Mouse (Mus musculus): ENCODE measurements around the gene Olfr270. TPM values are rescaled to one million over a fixed set of nuclear protein-coding genes. Genes with fewer than 3 reads are reported as not detected.
A peak's percentile ranks its signal among the peaks of the same experiment; 100 is the strongest.

The Olfr270 gene
- polyA plus RNA-seq, 1 experiment from 2014 or later = not detected

DNA sequence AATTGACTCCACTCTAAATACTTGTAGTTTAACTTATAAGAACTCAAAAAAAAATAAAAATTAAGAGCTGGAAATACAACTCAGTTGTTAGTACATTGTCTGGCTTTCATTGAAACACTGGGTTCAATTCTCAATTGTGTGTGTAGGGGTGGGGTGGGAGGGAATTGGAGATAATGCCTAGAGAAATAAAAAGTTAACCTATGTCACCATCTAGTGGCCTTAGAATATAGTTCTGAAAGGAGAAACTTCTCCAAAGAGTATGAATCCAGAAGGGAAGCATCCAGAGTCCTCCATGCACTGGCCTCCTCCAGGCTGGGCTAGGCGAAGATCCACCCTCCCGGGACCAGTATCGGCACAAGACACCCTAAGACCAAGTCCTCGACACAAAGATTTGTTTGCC, 44.8 kb downstream of the Olfr270 start:
- Histone ChIP-seq H3K27me3 (no peaks in the 10 kb centered on the region), H3K4me1 (replicated peaks) (peaks cover 8% of the 10 kb centered on the region), H3K36me3 (peaks cover 3% of the 10 kb centered on the region; the same call in 1 of the 2 replicates), H3K27ac (no peak overlapping the region), H3K9ac (replicated peaks) (no peak overlapping the region), H3K4me3 (replicated peaks) (no peak overlapping the region), H3K9me3 (no peaks in the 10 kb centered on the region), H3K4me2 (replicated peaks) (no peak overlapping the region)
- WGBS = 72% methylated on average over 4 of the region's 4 CpGs
- ATAC-seq = no peak

DNA sequence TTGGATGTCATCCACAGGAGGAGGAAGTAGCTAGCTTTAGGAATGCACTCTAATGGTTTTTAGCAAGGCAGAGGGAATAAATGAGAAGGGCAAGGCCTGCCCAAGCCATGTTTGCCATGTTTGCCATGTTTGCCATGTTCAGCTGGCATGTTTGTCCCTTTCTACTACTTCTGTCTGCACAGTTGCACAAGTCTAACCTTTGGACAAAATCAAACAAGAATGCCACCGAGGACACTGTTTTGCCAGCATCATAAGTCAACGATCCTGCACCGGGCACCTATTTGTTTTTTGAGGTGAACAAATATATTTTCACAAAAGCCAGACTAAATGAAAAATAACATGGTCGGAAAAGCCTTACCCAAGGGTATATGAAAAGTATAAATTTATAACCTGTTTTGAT, 45.5 kb downstream of the Olfr270 start:
- WGBS = 96% methylated on average over 4 of the region's 4 CpGs
- H3K27ac ChIP-seq = no peak overlapping the region
- peaks cover 8% of the 10 kb centered on the region for H3K4me1 ChIP-seq (replicated peaks)
- no peaks in the 10 kb centered on the region for H3K9me3 ChIP-seq
- H3K9ac ChIP-seq (replicated peaks) = no peak overlapping the region
- H3K36me3 ChIP-seq = peaks cover 9% of the 10 kb centered on the region
- H3K4me2 ChIP-seq (replicated peaks) = no peak overlapping the region
- no peak for ATAC-seq
- no peaks in the 10 kb centered on the region for H3K27me3 ChIP-seq
- no peak overlapping the region for H3K4me3 ChIP-seq (replicated peaks)

DNA sequence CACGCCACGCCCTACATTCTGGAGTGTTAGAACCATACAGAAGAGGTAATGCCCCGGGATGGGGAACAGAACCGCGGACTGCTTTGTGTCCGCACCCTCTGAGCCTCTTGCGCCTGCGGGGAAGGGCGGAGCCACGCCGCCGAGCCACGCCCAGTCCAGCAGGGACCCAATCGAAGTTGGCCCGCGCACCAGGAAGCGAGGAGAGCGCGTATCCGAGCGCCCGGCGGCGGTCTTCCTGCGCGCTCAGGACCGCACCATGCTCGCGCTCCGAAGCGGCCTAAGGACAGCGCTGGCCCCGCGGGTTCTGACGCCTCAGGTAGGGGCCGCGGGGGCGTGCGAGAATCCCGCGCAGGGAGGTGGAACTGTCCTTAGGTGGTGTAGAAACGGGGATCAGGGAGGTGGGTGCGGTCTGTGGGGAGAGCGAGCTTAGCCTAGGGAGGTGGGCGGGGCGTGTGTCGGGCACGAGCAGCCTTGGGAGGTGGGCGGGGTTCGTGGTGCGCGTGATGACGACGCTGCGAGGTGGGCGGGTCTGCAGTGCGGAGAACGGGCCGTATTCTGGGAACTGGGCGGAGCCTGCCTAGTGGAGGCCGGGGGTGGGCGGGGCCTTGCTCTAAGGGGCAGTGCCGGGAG, 47.5 kb downstream of the Olfr270 start, which contains the start of gene Nipsnap3b:
Gene Nipsnap3b (plus strand): TSS at position 149 of the 630 bp plus-strand sequence.
- H3K27ac ChIP-seq = peak within 1 kb of the TSS; percentile 89
- peak within 1 kb of the TSS; percentile 69 for H3K9ac ChIP-seq (replicated peaks)
- H3K27me3 ChIP-seq = no peaks in the 10 kb centered on the region
- H3K4me2 ChIP-seq (replicated peaks) = peak within 1 kb of the TSS; percentile 54
- ATAC-seq = peak; percentile 96
- whole genome bisulfite sequencing = under 1% methylated on average over 53 of the region's 63 CpGs
- H3K9me3 ChIP-seq = peaks cover 9% of the 10 kb centered on the region; the same call in 1 of the 2 replicates
- H3K4me3 ChIP-seq (replicated peaks) = peak within 1 kb of the TSS; percentile 62
- peaks cover 26% of the 10 kb centered on the region for H3K36me3 ChIP-seq
- H3K4me1 ChIP-seq (replicated peaks) = peaks cover 8% of the 10 kb centered on the region

DNA sequence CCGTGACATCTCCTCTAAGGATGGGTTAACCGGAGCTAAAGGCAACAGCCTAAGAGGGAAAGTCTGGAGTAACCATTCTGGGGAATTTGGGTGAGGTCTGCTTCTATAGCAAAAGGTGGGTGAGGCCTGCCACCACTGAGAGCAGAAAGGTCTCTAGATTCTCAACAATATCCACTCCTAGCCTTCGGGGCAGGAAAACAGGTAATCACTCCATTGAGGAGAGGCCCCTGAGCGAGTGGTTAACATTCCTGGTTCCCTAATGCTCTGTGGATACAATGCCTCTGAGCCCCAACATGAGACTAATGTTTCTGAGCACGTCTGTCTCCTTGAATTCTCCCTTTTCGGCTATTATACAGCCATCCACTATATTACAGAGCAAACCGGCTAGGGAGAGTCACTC, 50.1 kb downstream of the Olfr270 start:
- Histone ChIP-seq H3K27me3 (no peaks in the 10 kb centered on the region), H3K4me3 (replicated peaks) (no peak overlapping the region), H3K9me3 (peaks cover 10% of the 10 kb centered on the region; the same call in 1 of the 2 replicates), H3K4me1 (replicated peaks) (peaks cover 8% of the 10 kb centered on the region), H3K4me2 (replicated peaks) (no peak overlapping the region), H3K27ac (no peak overlapping the region), H3K36me3 (peaks cover 42% of the 10 kb centered on the region), H3K9ac (replicated peaks) (no peak overlapping the region)
- 96% methylated on average over 7 of the region's 7 CpGs for WGBS
- no peak for ATAC-seq

DNA sequence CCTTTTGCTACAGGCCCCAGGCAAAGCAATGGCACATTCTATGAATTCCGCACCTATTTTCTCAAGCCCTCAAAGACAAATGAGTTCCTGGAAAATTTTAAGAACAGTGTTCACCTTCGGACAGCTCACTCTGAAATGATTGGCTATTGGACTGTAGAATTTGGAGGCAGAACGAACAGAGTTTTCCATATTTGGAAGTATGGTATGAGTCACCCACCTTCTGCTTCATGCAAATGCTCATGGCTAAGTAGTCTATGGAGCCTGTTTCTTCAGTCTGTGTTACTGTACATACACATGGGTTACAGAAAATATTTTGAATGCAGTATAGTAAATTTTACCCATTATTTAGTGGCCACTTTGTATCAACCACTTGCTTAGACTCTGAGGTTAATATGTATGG, 50.7 kb downstream of the Olfr270 start:
- no peak overlapping the region for H3K27ac ChIP-seq
- H3K9me3 ChIP-seq = peaks cover 10% of the 10 kb centered on the region; the same call in 1 of the 2 replicates
- H3K4me2 ChIP-seq (replicated peaks) = no peak overlapping the region
- WGBS = 98% methylated on average over 3 of the region's 3 CpGs
- H3K36me3 ChIP-seq = peaks cover 48% of the 10 kb centered on the region
- peaks cover 8% of the 10 kb centered on the region for H3K4me1 ChIP-seq (replicated peaks)
- H3K4me3 ChIP-seq (replicated peaks) = no peak overlapping the region
- no peaks in the 10 kb centered on the region for H3K27me3 ChIP-seq
- ATAC-seq = no peak
- H3K9ac ChIP-seq (replicated peaks) = no peak overlapping the region

DNA sequence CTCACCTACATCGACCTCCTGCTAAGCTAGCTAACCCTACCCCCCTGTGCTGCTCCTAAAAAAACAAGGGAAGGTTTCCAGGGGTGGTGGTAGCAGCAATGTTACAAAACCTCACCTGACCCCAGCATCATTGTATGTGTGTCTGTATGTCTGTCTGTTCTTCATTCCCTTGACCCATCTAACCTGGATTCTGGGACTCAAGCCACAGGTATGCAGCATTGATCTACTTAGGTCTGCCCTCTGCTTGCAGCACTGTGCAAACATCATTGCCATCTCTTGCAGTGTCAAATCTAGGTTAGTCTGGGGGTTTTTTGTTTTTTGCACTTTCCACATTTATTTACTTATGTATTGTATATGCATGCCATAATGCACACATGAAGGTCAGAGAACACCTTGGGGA, 54.0 kb downstream of the Olfr270 start:
- Histone ChIP-seq H3K36me3 (peaks cover 69% of the 10 kb centered on the region), H3K4me1 (replicated peaks) (no peaks in the 10 kb centered on the region), H3K27me3 (no peaks in the 10 kb centered on the region), H3K9me3 (peaks cover 10% of the 10 kb centered on the region; the same call in 1 of the 2 replicates), H3K27ac (no peak overlapping the region), H3K4me2 (replicated peaks) (no peak overlapping the region), H3K4me3 (replicated peaks) (no peak overlapping the region), H3K9ac (replicated peaks) (no peak overlapping the region)
- no peak for ATAC-seq
- 91% methylated on average over 1 of the region's 1 CpGs for WGBS

Other genes with a start within 250 kb of the Olfr270 start
- not detected in 2 replicates for gene Olfr275, start 149.9 kb upstream of the Olfr270 start, polyA plus RNA-seq (2015; fragmentation: Nextera tagmentation; extraction: Ambion mirVana)
- gene Olfr273, start 105.3 kb upstream of the Olfr270 start, polyA plus RNA-seq (2015; fragmentation: Nextera tagmentation; extraction: Ambion mirVana) = not detected in 2 replicates
- not detected in 2 replicates for gene Olfr272, start 45.4 kb upstream of the Olfr270 start, polyA plus RNA-seq (2015; fragmentation: Nextera tagmentation; extraction: Ambion mirVana)
- not detected in 2 replicates for gene Nipsnap3a, start 24.7 kb downstream of the Olfr270 start, polyA plus RNA-seq (2015; fragmentation: Nextera tagmentation; extraction: Ambion mirVana)
- 146 and 160 TPM in 2 replicates for gene Nipsnap3b, start 47.3 kb downstream of the Olfr270 start, polyA plus RNA-seq (2015; fragmentation: Nextera tagmentation; extraction: Ambion mirVana)
- 8.3 and 8.7 TPM in 2 replicates for gene Abca1, start 195.3 kb downstream of the Olfr270 start, polyA plus RNA-seq (2015; fragmentation: Nextera tagmentation; extraction: Ambion mirVana)

Data from midbrain, embryonic 13.5 days (tissue).